Mouse (Mus musculus): ENCODE measurements around the gene Krtdap.
"Not testable (repeated sequence)": the region's sequence is repeated elsewhere in the genome, so short reads cannot be mapped to it uniquely, and the experiment has no call there.

The Krtdap gene

DNA sequence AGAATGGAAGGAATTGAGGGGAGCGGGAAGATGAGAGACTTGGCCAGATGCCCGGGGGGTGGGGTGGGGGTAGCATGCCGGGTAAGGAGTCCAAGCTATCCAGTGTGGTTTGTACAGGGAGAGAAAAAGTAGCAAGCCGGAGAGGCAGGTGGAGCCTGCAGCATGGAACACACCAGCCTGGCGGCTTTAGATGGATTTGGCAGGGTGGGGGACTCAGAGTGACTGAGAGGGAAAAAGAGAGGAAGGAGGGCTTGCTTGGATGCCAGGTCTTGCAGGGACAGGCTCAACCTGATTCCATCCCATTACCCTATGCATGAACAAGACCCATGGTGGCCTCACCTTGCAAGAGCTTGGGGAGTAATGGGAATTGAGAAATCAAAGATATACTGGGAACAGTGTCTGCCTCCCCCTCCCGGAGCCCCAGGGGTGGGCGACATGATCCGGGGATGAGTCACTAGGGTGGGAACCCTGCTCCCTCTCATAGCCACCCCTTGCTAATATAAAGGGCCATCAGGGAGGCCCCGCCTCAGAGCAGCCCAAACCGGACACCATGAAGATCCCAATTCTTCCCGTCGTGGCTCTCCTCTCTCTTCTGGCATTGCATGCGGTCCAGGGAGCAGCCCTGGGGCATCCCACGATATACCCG, at the start of gene Krtdap:
Krtdap (plus strand) TSS at position 520 of the 646 bp plus-strand sequence.
- no peak for DNase-seq

DNA sequence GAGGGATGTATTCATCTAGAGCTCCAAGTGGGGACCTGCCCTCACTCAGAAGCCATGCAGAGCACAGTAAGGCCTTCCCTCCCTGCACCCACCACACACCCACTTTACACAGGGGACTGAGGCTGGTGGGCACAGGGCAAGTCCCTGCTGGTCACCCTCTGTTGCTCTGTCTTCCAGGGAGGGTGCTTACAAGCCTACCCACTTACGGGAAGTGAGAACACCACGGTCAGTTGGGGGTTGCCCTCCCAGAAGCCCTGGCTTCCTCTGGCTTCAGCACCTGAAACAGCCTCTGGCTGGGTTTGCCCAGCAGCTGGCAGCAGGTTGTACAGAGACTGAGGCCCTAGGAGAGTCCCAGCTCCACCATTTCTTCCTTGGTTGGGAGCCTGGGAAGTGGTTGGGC, 45.1 kb upstream of the Krtdap start:
- not testable (repeated sequence) for DNase-seq

DNA sequence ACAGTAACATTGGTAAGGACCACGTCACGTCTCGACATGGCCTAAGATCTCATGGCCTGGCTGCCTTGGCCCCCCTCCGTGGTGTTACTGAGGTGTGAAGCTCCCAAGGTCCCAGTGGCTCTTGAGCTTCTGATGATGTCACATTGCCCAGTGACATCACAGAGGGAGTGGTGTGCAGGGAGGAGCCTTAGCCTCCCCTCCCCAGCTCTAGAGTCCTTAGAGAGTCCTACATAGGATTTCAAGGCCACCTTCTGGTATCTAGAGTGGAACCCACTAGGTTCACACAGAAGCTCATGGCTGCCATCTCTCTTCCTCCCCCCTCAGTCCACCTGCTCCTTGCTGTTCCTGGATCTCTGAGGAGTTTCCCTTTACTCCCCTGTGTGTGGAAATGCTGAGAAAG, 44.1 kb upstream of the Krtdap start, which contains the start of gene Gapdhs:
Gapdhs (minus strand) TSS at position 65 of the 400 bp plus-strand sequence.
- DNase-seq: not testable (repeated sequence)

DNA sequence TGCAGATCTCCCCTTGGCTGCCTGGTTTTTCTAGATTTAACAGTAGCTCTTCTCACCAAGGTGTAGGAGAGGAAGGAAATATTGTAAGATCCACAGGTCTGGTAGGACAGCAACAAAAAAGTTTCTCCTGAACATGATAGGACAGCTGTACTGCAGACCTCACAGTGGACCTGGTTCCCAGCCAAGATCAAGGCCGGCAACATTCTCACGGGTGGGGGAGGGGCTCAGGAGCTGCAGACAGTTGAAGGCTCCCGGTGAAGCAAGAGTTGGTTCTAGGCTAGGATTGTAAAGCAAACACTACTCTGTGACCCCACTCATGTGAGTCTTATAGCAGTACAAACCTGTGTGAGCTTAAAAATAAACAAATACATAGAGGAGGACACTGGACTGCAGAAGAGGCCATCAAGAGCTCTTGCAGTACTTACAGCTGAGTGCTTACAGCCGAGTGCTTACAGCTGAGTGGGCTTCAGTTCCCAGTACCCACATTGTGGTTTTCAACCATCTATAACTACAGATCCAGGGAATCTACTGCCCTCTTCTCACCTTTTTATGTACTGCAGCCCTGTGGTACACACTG, 43.6 kb upstream of the Krtdap start:
- DNase-seq: no peak

DNA sequence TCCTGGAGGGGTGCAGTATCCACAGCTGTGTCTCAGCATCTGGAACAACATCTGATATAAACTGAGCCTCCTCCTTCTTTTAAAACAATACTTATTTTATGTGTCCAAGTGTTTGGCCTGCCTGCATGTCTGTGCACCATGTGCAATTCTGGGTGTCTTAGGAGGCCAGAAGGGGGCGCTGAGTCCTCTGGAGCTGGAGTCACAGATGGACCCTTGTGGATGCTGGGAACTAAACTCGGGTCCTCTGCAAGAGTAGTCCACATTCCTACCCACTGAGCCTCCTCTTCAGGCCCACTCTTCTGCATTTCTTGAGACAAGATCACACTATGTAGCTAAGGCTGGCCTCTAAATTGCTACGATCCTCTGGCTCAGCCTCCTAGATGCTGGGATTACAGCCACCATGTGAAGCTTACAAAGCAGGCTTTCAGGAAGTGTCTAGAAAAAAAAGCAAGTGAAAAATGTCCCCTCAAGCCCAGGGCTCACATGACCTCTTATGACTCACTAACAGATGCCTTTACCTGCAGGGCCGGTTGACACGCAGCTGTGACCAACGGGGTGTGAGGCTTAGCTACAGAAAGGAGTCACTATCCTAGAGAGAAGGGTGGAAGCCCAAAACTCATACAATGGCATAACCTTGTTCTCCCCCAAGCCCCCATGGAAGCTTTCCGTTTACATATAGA, 40.0 kb upstream of the Krtdap start:
- DNase-seq: no peak

DNA sequence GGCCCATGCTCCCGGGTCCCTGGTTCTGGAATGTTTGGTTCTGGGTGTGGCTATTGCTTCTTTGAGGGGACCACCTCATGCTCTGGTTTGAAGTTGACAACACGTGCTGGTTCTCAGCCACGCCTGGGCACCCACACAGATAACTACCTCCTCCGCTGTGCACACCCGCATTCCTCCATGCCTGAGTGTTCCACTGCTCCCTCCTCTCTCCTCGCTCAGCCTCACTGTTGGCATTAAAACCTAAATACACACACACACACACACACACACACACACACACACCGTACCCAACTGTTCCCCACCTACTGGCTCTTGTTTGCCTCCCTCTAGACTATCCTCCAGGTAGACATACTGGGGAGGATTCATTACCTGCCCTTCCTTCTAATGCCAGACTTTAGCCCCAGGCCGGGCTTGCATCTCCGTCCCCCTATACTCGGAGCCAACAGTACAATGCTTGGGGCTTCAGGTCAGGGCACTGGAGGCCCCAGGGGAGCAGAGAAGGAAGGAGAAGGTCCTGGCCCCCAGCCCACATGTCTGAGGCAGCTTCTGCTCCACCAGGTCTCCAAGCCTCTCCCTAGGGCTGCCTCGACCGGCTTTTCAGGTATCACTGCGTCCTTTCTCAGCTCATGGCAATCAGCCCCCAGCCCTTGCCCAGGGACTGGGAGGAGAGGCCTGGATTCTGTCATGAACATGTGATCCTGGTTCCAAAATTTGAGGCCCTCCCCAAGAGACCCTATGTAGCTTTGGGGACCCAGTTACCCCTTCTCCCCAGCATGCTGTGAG, 37.7 kb upstream of the Krtdap start:
- no peak for DNase-seq

DNA sequence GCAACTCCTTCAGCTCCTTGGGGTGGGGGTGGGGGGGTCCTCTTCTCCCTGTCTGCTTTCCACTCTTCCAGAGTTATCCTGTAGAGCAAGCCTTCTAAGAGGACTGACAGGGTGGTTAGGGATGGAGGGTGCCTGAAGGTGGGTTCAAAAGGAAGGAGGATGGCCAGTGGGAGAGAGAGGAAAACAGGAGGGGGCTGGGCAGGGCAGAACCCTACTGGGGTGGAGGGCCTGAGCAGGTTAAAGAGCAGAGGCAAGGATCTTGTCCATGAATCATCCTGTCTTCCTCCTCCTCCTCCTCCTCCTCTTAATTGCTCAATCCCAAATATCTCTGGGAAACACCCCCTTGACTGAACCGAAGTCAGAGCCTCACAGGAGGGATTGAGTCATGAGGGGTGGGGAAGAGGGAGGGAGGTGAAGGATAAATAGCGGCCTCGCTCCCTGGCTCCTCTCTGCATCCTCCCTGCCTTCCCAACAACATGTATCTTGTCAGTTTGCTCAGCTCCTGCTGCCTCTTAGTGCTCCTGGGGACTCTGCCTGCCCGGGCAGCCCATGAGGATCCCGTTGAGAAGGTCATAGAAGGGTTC, 36.5 kb upstream of the Krtdap start, which contains the start of gene Sbsn:
Sbsn (plus strand) TSS at position 386 of the 584 bp plus-strand sequence.
- no peak for DNase-seq

DNA sequence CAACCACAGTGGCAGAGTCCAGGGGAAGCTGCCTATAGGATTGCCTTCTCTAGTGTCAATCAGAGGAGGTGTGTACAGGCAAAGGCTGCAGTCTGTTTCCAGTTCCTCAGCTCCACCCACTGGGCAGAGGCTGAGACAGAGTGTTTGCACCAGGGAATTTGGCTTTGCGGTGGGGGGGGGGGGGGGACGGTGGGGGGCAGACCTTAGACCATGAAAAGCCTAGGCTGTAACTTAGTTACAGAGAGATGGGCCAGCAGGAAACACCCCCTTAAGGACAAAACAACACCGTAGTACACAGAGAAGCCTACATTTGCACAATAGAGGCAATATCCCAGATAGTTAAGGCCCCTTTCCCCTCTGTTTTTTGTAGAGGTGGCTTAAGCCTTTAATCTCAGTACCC, 30.7 kb upstream of the Krtdap start:
- no peak for DNase-seq

DNA sequence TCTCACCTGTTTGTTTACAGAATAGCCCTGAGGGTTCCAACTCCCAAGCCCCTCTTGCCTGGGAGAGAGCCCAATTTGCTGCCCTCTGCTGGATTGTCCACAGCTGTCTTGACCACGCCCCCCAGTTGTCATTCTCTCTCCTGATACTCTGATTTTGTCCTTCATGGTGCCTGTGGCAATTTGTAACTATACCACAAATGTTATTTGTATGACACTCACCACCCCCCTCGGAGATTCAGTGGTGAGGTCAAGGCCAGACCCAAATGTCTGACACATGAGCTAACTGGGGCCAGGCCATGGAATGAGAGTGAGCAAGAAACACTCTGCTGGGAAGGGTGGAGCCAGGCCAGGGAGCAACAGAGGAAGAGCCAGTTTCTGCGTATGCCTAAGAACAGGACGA, 28.8 kb upstream of the Krtdap start:
- no peak for DNase-seq

DNA sequence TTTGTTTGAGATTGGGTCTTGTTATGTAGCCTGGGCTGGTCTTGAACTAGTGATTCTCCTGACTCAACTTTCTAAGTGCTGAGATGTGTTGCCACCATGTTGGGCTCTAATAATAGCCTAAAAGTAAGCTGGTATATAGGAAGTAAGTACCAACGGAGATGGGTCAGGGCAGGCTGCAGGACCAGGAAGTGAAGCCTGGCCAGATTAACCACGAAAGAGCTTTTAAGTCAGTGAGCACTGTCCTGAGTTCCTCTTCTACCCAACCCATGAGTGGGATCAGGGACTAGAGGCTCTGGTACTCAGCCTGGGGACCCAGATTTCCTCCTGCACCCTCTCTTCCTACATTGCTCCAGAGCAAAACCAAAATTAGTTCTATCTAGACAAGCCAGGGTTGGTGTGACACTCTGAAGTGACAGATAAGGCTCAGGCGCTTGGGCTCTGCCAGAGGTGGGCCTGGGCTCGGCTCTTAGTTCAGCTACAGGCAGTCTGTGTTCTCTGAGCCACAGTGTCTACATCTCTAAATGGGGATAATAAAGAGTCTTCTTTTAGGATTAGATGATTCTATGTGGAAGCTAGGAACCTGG, 25.8 kb upstream of the Krtdap start:
- DNase-seq: no peak

DNA sequence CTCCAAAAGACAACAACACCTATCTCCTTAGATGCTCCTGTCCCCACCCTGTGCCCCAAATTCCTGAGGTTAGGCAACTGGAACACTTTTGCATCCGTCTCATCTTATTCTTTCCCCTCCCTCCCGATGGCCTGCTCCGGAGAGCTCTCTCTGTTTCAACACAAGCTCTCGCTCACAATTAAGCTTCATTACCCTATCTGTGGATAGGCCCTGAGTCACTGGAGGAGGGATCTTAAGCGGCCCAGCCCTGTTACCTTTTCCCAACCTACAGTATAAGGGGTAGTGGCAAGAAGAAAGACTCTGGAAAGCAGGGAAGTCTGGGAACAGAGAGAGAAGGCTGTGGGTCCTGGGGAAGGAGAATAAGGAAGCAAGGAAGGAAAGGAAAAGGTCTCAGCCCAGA, 24.2 kb upstream of the Krtdap start, which contains the start of gene Dmkn:
Dmkn (plus strand) TSS at position 301 of the 400 bp plus-strand sequence.
- DNase-seq: no peak

DNA sequence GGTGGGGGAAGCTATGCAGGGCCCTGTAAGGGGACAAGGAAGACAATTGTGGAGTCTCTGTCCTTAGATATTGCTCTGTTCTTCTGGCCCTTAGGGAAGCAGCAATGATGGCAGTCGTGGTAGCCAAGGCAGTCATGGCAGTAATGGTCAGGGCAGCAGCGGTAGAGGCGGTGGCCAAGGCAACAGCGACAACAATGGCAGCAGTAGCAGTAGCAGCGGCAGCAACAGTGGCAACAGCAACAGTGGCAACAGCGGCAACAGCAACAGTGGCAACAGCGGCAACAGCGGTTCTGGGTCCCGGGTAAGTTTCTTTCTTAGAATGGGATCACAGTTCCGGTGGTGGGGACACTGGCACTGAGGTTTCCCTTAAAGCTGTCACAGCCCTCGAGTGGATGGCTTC, 22.5 kb upstream of the Krtdap start:
- DNase-seq: no peak

DNA sequence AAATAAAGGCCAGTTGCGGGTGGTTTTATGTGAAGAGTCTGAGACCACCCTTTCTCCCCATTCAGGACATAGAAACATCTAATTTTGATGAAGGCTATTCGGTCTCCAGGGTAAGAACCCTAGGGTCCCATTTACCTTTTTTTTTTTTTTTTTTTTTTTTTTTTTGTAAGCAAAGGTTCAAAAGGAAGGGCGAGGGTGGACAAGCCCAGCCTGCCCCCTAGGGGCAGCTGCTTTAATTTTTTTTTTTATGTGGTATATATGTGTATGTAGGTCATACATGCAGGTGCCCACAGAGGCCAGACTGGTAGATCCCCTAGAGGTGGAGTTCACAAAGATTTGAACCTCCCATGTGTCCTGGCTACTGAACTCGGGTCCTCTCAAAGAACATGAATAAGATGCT, 21.3 kb upstream of the Krtdap start:
- DNase-seq: no peak

DNA sequence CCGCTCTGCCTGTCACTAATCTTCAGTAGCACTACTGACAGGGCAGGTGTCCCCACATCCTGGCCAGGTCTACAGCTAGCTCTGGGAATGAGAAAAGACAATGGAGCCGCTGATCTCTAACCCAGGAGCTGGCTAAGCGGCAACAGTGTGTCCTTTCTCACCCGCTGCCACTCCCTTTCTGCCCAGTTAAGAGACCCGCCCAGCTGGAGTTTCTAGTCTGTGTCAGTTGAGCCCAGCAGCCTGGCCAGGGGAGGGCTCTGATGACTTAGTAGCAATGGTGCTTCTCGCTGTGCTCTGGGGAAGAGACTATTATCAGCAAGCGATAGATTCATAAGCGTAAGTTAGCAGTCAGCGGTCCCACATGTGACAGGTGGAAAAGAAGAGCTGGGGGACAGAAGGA, 18.5 kb upstream of the Krtdap start:
- DNase-seq: no peak

DNA sequence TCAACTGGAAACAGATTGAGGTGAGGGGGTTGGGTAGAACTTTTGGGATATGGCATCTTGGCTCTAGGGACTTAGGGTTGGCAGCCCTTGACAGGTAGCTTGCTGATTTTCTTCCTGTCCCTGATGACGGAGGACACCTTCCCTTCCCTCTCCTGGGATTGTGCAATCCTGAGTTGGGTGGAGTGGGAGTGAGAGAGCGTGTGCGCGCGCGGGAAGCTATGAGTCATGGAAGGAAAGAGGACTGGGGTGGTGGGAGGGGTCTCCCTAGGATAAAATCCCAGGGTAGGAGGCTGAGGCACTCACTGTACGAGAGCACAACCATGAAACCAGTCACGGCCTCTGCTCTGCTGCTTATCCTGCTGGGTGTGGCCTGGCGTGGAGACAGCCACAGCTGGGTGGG, 11.6 kb upstream of the Krtdap start:
- no peak for DNase-seq

DNA sequence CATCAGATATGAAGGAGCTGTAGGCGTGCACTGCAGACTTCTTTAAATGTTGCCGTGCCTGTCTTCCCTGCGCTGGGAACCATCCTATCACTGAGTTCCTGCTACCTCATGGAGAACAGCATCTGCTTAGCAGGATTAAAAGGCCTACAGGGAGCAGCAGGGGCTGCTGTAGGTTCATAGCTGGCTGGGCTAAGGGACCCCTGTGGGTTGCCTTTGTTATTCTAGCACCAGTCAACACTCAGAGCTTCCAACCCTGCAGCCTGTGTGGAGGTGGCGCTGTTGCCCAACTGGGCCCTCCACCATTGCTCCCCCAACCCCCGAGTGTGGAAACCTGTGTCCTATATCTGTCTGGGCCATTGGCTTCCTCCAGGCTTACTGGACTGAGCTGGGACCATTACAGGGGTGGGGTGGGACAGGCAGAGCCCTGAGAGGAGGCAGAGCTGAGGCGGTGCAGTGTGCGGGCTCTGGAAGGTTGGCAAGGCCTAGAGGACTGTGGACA, 10.6 kb upstream of the Krtdap start:
- DNase-seq: no peak

DNA sequence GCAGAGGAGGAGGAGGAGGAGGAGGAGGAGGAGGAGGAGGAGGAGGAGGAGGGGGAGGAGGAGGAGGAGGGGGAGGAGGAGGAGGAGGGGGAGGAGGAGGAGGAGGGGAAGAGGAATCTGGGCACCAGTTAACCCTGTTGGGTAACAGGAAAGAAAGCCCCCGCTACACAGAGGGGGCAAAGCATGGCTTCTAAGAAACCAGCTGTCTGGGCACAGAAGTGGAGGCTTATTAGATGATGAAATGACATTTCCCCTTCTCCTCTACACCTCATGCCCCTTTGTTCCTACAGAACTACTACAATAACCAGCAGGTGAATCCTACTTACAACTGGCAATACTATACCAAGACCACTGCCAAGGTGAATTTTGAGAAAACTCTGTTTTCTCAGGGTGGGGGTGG, 9.8 kb upstream of the Krtdap start:
- DNase-seq: no peak

DNA sequence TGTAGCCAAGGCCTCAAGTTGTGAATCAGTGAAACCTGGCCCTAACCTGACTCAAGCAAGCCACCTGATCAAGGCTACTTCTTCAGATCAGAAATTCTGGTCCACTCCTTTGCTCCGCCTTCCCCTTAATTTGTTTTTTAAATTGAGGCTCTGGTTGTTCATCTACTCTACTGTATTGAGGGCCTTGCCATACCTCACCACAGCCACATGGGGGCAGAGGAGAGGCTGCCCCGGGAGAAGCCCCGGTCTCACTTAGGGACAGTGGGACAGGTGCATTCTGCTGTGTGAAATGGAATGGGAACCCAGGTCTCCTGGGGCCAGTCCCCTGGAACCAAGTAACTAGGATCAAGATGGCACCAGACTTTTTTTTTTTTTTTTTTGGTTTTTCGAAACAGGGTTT, 5.9 kb upstream of the Krtdap start:
- DNase-seq: no peak

DNA sequence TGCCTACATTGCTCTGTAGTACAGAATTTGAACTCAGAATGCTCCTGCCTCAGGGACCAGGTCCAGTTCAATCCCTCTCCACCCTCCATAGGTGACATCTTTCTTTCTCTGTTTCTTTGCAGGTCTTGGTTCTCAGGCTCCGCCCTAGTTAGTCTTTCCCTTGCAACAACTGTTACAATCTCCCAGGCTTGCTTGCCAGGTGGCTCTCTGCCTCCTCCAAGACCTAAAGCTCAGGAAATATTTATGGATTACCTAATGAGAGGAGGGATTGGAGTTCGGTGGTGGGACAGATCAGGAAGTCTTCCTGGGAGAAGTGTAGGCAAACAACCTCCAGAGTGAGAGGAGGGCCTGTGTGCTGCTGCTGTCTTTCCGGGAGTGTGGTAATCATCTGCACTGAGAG, 5.0 kb upstream of the Krtdap start:
- no peak for DNase-seq

DNA sequence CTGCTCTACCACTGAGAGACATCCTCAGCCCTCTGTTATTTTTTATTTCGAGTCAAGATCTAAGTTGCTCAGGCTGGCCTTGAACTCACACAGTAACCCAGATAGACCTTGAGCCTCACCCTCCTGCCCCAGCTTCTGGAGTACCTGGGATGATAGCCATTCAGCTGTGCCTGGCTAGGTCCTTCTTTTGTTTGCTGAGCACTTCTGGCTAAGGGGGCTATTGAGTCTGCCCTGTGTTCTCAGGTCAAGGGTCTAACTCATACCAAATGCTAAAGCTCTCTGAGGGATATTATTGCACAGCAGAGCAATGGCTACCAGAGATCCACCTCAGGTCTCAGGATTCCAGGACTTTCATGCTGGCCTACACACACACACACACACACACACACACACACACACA, 2.5 kb upstream of the Krtdap start:
- DNase-seq: no peak

DNA sequence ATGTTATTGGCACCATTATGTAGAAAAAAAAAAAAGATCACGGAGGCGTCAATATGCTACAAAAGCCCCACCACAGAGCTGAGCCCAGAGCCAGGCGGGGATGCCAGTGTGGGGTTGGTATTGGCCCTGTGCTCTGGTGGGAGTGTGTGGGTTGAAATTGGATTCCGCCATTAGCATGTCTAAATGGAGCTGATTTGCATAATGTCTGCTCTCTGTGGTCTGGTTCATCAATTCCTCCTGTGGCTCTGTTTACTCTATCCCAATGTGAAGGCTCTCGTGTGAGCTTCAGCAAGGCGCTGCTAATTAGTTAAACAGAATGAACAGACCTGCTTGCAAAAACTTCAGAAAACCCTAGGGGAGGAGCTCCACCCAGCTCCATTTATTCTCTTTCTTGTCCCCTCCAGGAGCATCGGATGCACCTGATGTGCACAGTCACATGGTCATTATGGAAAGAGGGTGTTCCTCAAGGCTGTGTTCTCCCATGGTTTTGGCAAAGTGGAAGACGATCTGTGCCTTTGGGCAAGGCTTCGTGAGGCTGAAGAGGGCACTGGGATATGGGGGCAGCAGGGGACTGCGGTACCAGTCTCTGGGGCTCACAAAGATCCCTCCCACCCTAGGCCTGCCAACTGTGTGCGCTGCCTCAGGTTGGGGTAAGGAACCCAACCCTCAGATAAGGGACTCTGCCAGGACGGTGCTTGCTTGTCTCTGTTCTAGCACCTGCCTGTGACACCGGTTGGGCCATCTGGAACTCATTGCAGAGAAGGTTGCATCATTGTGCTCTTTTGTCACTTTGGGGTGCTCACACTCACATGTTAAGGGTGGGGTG, 1.8 kb upstream of the Krtdap start:
- DNase-seq: no peak

DNA sequence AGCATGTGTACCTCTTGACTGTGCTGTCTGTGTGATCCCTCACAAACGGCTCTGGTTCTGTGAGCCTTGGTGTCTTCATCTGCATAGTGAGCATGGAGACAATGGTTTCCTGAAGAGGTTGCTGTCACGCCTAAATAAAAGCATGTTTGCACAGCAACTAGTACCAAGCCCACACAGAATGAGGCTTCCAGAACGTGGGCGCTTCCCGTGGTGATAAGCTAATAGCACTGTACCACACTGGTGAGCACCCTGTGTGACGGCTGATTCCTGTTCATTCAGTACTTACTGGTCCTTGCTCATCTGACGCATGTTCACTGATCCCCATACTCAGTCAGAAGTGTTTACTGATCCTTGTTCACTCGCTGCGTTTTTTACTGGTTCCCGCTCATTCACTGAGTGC, 2.4 kb downstream of the Krtdap start:
- DNase-seq: no peak

All from cerebellum, adult 8-10 months (tissue).